Mouse (Mus musculus) liver, postnatal 0 days (tissue): ENCODE data around the gene Chst11.

Experiments used
- CTCF ChIP-seq: sonication (generic); IDR thresholded peaks from 2 replicates; pipeline ENCODE4 v1.5.1; 2016; ENCODE audit warnings: antibody characterized with exemption, low read depth
- EP300 ChIP-seq: IDR thresholded peaks from 2 replicates; pipeline ENCODE4 v1.6.1; 2016; ENCODE audit warnings: antibody characterized with exemption, low read depth, mild to moderate bottlenecking

DNA sequence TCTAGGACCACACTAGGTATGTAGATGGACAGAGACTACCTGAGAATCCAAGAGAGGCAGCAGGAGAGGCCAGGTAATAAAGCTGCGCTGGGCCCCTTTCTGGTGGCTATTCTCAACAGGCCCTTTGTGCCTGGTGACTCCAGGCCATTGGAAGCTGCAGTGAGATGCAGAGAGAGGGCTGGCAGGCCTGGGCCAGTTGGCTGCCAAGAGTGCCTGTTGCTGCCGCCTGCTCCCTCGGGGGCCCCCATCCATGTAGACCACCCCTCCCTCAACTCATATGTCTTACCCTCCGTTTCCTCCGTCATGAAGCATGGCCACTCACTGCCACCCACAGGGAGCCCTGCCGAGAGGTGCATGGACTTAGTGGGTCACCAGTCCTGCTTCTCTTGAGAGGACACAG lies 182.2 kb downstream of the Chst11 start:
- TF ChIP-seq CTCF (no peak), EP300 (no peak)
